In genomic region chr13:28583617-28584016, GRCm38 (mm10) we compare ENCODE assay signal across 24 mouse cellular contexts.
A peak's percentile ranks its signal among the peaks of the same experiment; 100 is the strongest.
DNase-seq lines count a peak whose midpoint lies in the region; ATAC-seq and TF ChIP-seq lines count a peak whose summit lies in the region.
"Had no signal": no experiment of that assay in that cellular context is flagged by ENCODE, and none has a peak within 500 bp of the region (broad histone marks: within the 10 kb centered on the region; RNA-seq: fewer than 3 reads in every experiment).

No protein-coding gene starts in this region.

- no peaks in the 10 kb centered on the region for H3K27me3 ChIP-seq in embryonic facial prominence, embryonic 11.5 days (ENCODE audit: control insufficient read depth, insufficient read depth, low read length)
- H3K27me3 ChIP-seq in embryonic facial prominence, embryonic 10.5 days (replicated peaks; ENCODE audit: low read depth, poor library complexity, severe bottlenecking): no peaks in the 10 kb centered on the region
- no peaks in the 10 kb centered on the region for H3K27me3 ChIP-seq in midbrain, postnatal 0 days (ENCODE audit: insufficient read depth, low read length)
- no peaks in the 10 kb centered on the region for H3K27me3 ChIP-seq in midbrain, embryonic 13.5 days
- H3K27me3 ChIP-seq in limb, embryonic 15.5 days: no peaks in the 10 kb centered on the region
- H3K27me3 ChIP-seq: CH12.LX; embryonic facial prominence, embryonic 13.5 days; Patski had no signal

- 78% methylated on average over 5 of the region's 5 CpGs for WGBS in embryonic facial prominence, embryonic 11.5 days
- 79% methylated on average over 5 of the region's 5 CpGs for WGBS in embryonic facial prominence, embryonic 10.5 days
- WGBS in midbrain, postnatal 0 days: 78% methylated on average over 5 of the region's 5 CpGs
- WGBS in midbrain, embryonic 13.5 days: 80% methylated on average over 5 of the region's 5 CpGs
- 70% methylated on average over 5 of the region's 5 CpGs for WGBS in limb, embryonic 15.5 days

- ATAC-seq in embryonic facial prominence, embryonic 11.5 days (replicated peaks; ENCODE audit: insufficient number of reproducible peaks, low FRiP score, low TSS enrichment, low read depth): no peak
- ATAC-seq in midbrain, postnatal 0 days (ENCODE audit: low FRiP score): no peak
- ATAC-seq in midbrain, embryonic 13.5 days: no peak
- ATAC-seq in limb, embryonic 15.5 days (ENCODE audit: insufficient number of reproducible peaks, low FRiP score, low TSS enrichment, low read depth): 0 out of 2 replicates have a peak, but pooled peaks have one; percentile 40
- ATAC-seq: activated CD4-positive, CD25-positive, alpha-beta regulatory T cell, adult 4 months; forebrain, embryonic 14.5 days; intestine, embryonic 16.5 days; Patski had no signal

- H3K36me3 ChIP-seq in embryonic facial prominence, embryonic 11.5 days (replicated peaks; ENCODE audit: control insufficient read depth, insufficient read depth, low read depth, low read length): no peaks in the 10 kb centered on the region
- no peaks in the 10 kb centered on the region for H3K36me3 ChIP-seq in embryonic facial prominence, embryonic 10.5 days (replicated peaks)
- H3K36me3 ChIP-seq in midbrain, postnatal 0 days (ENCODE audit: insufficient read depth, low read length): no peaks in the 10 kb centered on the region
- H3K36me3 ChIP-seq in midbrain, embryonic 13.5 days: no peaks in the 10 kb centered on the region
- no peaks in the 10 kb centered on the region for H3K36me3 ChIP-seq in limb, embryonic 15.5 days
- H3K36me3 ChIP-seq: embryonic facial prominence, embryonic 13.5 days; forebrain, embryonic 10.5 days; heart, embryonic 10.5 days had no signal

- peak; percentile 6 for DNase-seq in embryonic facial prominence, embryonic 11.5 days (ENCODE audit: low spot score)
- DNase-seq in embryonic facial prominence, embryonic 10.5 days (ENCODE audit: low spot score): no peak
- peak; percentile 17 for DNase-seq in midbrain, postnatal 0 days (ENCODE audit: low spot score)
- DNase-seq in frontal cortex, postnatal 10 days (ENCODE audit: low spot score in 2 of 2): no peak
- no peak for DNase-seq in testis, postnatal 14 days (ENCODE audit: low spot score)
- DNase-seq: adrenal gland, postnatal 14 days; cerebellum, adult 18-20 months; cerebellum, adult 9-11 months; gastrocnemius, postnatal 36 days; heart, adult 11 months; heart, postnatal 10 days; heart, postnatal 4 days had no signal

- H3K9me3 ChIP-seq in embryonic facial prominence, embryonic 11.5 days (replicated peaks; ENCODE audit: control insufficient read depth, low read length): no peaks in the 10 kb centered on the region
- no peaks in the 10 kb centered on the region for H3K9me3 ChIP-seq in embryonic facial prominence, embryonic 10.5 days
- H3K9me3 ChIP-seq in midbrain, postnatal 0 days (ENCODE audit: low read length): no peaks in the 10 kb centered on the region
- no peaks in the 10 kb centered on the region for H3K9me3 ChIP-seq in midbrain, embryonic 13.5 days
- no peaks in the 10 kb centered on the region for H3K9me3 ChIP-seq in limb, embryonic 15.5 days
- H3K9me3 ChIP-seq: embryonic facial prominence, embryonic 13.5 days; forebrain, embryonic 10.5 days; heart, embryonic 10.5 days had no signal

- TF ChIP-seq CTCF in midbrain, postnatal 0 days (IDR thresholded peaks at IDR 0.05): no peak

- no peaks in the 10 kb centered on the region for H3K4me1 ChIP-seq in embryonic facial prominence, embryonic 11.5 days (ENCODE audit: control insufficient read depth, insufficient read depth, low read length)
- peaks cover 4% of the 10 kb centered on the region; the same call in 1 of the 2 replicates for H3K4me1 ChIP-seq in embryonic facial prominence, embryonic 10.5 days
- H3K4me1 ChIP-seq in midbrain, postnatal 0 days (ENCODE audit: insufficient read depth, low read length): no peaks in the 10 kb centered on the region
- H3K4me1 ChIP-seq in midbrain, embryonic 13.5 days (replicated peaks): no peaks in the 10 kb centered on the region
- H3K4me1 ChIP-seq in limb, embryonic 15.5 days: peaks cover 6% of the 10 kb centered on the region; the same call in 1 of the 2 replicates
- H3K4me1 ChIP-seq: forebrain, embryonic 10.5 days had no signal

- H3K4me2 ChIP-seq in embryonic facial prominence, embryonic 11.5 days (ENCODE audit: low read depth, low read length): no peak overlapping the region
- H3K4me2 ChIP-seq in midbrain, postnatal 0 days (ENCODE audit: low read depth, low read length, poor library complexity, severe bottlenecking): no peak overlapping the region
- no peak overlapping the region for H3K4me2 ChIP-seq in midbrain, embryonic 13.5 days (replicated peaks)
- no peak overlapping the region for H3K4me2 ChIP-seq in limb, embryonic 15.5 days
- H3K4me2 ChIP-seq: embryonic facial prominence, embryonic 13.5 days; hindbrain, embryonic 14.5 days had no signal

- no peak overlapping the region for H3K27ac ChIP-seq in embryonic facial prominence, embryonic 11.5 days (replicated peaks; ENCODE audit: low read depth, low read length)
- no peak overlapping the region for H3K27ac ChIP-seq in embryonic facial prominence, embryonic 10.5 days (replicated peaks)
- no peak overlapping the region for H3K27ac ChIP-seq in midbrain, postnatal 0 days (ENCODE audit: low read depth, low read length)
- H3K27ac ChIP-seq in midbrain, embryonic 13.5 days: no peak overlapping the region
- no peak overlapping the region for H3K27ac ChIP-seq in limb, embryonic 15.5 days
- H3K27ac ChIP-seq: embryonic facial prominence, embryonic 13.5 days; forebrain, embryonic 10.5 days; heart, embryonic 10.5 days; hindbrain, embryonic 14.5 days had no signal

- no peak overlapping the region for H3K9ac ChIP-seq in embryonic facial prominence, embryonic 11.5 days (replicated peaks; ENCODE audit: low read length)
- H3K9ac ChIP-seq in midbrain, postnatal 0 days (replicated peaks; ENCODE audit: low read length, poor library complexity, severe bottlenecking): no peak overlapping the region
- H3K9ac ChIP-seq in midbrain, embryonic 13.5 days (replicated peaks): no peak overlapping the region
- H3K9ac ChIP-seq in limb, embryonic 15.5 days: no peak overlapping the region
- H3K9ac ChIP-seq: embryonic facial prominence, embryonic 13.5 days; hindbrain, embryonic 14.5 days had no signal

- no peak overlapping the region for H3K4me3 ChIP-seq in embryonic facial prominence, embryonic 11.5 days (ENCODE audit: low read depth, low read length)
- H3K4me3 ChIP-seq in embryonic facial prominence, embryonic 10.5 days: no peak overlapping the region
- no peak overlapping the region for H3K4me3 ChIP-seq in midbrain, postnatal 0 days (ENCODE audit: low read depth, low read length)
- H3K4me3 ChIP-seq in midbrain, embryonic 13.5 days (replicated peaks): no peak overlapping the region
- H3K4me3 ChIP-seq in limb, embryonic 15.5 days: no peak overlapping the region
- H3K4me3 ChIP-seq: embryonic facial prominence, embryonic 13.5 days; erythroblast, embryonic 14.5 days; forebrain, embryonic 10.5 days; heart, embryonic 10.5 days had no signal

Comparison
In these comparisons a context has a peak if more than half of its experiments do, and no peak if none do; other contexts are left out.
1. DNase-seq: peak in embryonic facial prominence, embryonic 11.5 days (single experiment) and midbrain, postnatal 0 days (single experiment); none in embryonic facial prominence, embryonic 10.5 days (single experiment), frontal cortex, postnatal 10 days (0 of 2) and testis, postnatal 14 days (single experiment).